Mouse (Mus musculus) E14TG2a.4 (cell line): ENCODE data around the gene Olfr424.

ENCODE experiments used
- CTCF ChIP-seq: conservative IDR thresholded peaks from 2 replicates; pipeline ENCODE4 v1.5.1; 2014; ENCODE audit warnings: low read length
- POU5F1 ChIP-seq: IDR thresholded peaks from 2 replicates; pipeline ENCODE4 v1.6.1; 2014; ENCODE audit warnings: low read length, borderline replicate concordance

GRCm38 (mm10) chr1:174158512-174158911 lies 27.2 kb downstream of the Olfr424 start:
- TF ChIP-seq POU5F1: no peak
- no peak for TF ChIP-seq CTCF
